Mouse (Mus musculus): ENCODE measurements around the gene Rabep1. TPM values are rescaled to one million over a fixed set of nuclear protein-coding genes. Genes with fewer than 3 reads are reported as not detected.
A peak's percentile ranks its signal among the peaks of the same experiment; 100 is the strongest.

The Rabep1 gene
- polyA plus RNA-seq (2014; fragmentation: Nextera tagmentation; extraction: Ambion mirVana) = 41.2 and 42.7 TPM in 2 replicates

- DNase-seq (ENCODE audit: low spot score) (peak; percentile 99), ATAC-seq (replicated peaks; ENCODE audit: low FRiP score) (peak; percentile 96)
- under 1% methylated on average over 67 of the region's 88 CpGs for WGBS
- H3K9ac ChIP-seq (ENCODE audit: low read length) = peak within 1 kb of the TSS; percentile 89
- no peaks in the 10 kb centered on the region for H3K9me3 ChIP-seq (ENCODE audit: control insufficient read depth, low read length)
- H3K4me1 ChIP-seq (replicated peaks; ENCODE audit: control insufficient read depth, insufficient read depth, low read length) = no peaks in the 10 kb centered on the region; the same call in 1 of the 2 replicates
- H3K27ac ChIP-seq (ENCODE audit: low read depth, low read length) = peak within 1 kb of the TSS; percentile 60
- peak within 1 kb of the TSS; percentile 97 for H3K4me3 ChIP-seq (ENCODE audit: low read depth, low read length)
- peak within 1 kb of the TSS; percentile 40 for H3K4me2 ChIP-seq (ENCODE audit: low read depth, low read length, severe bottlenecking)
- H3K36me3 ChIP-seq (ENCODE audit: control insufficient read depth, insufficient read depth, low read length) = no peaks in the 10 kb centered on the region
- H3K27me3 ChIP-seq (ENCODE audit: control insufficient read depth, insufficient read depth, low read length) = no peaks in the 10 kb centered on the region
Observed at GRCm38 (mm10) chr11:70844559-70845456, at the start of gene Rabep1. TSS of gene Rabep1 (plus strand) at chr11:70844778.

DNA sequence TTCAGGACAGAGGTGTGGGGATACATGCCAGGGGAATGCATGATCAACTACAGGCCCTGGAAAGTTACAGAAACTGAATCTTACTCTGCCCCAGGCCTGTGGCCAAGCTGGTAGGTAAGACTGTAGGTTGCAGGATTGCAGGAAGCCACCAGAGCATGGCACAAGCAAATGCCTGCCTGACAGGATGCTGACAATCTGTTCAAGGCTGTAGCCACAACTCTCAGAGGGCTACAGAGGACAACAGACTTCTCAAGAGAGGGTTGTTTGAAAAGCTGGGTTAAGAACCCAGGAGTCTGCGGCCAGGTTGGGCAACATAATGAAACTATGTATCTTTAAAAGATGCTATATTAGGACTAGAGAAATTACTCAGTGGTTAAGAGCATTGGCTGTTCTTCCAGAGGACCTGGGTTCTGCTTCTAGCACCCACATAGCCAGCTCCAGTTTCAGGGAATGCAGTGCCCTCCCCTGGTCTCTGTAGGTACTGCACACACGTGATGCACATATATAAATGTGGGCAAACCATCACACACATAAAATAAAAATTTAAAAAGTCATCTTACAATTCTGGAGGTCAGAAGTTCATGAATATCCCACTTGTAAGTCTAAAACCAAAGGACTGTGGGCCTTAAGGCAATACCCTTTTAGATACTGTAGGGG, 42.2 kb upstream of the Rabep1 start:
- no peak overlapping the region for H3K4me3 ChIP-seq (ENCODE audit: low read depth, low read length)
- no peak overlapping the region for H3K27ac ChIP-seq (ENCODE audit: low read depth, low read length)
- no peaks in the 10 kb centered on the region for H3K27me3 ChIP-seq (ENCODE audit: control insufficient read depth, insufficient read depth, low read length)
- 92% methylated on average over 2 of the region's 2 CpGs for whole genome bisulfite sequencing
- H3K4me2 ChIP-seq (ENCODE audit: low read depth, low read length, severe bottlenecking) = no peak overlapping the region
- no peaks in the 10 kb centered on the region for H3K9me3 ChIP-seq (ENCODE audit: control insufficient read depth, low read length)
- ATAC-seq (replicated peaks; ENCODE audit: low FRiP score) (no peak), DNase-seq (ENCODE audit: low spot score) (no peak)
- no peak overlapping the region for H3K9ac ChIP-seq (ENCODE audit: low read length)
- H3K36me3 ChIP-seq (ENCODE audit: control insufficient read depth, insufficient read depth, low read length) = no peaks in the 10 kb centered on the region
- no peaks in the 10 kb centered on the region for H3K4me1 ChIP-seq (replicated peaks; ENCODE audit: control insufficient read depth, insufficient read depth, low read length)

DNA sequence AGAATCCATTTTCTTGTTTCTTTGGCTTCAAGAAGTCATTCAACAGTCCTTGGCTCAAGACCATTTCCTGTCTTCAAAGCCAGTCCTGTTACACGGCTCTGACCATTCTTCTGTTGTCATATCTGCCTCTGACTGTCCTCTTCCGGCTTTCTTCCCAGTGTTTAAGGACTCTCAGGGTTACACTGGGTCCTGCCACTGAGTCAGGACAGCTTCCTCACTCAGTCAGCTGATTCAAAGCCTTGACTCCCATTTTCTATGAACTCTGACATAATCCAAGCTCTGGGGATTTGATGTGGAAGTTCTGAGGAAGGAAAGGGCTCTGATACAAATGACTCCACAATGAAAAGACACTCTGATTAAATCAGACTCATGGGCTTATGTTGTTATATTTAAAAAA, 41.7 kb upstream of the Rabep1 start:
- Histone ChIP-seq H3K9ac (ENCODE audit: low read length) (no peak overlapping the region), H3K27ac (ENCODE audit: low read depth, low read length) (no peak overlapping the region), H3K36me3 (ENCODE audit: control insufficient read depth, insufficient read depth, low read length) (no peaks in the 10 kb centered on the region), H3K27me3 (ENCODE audit: control insufficient read depth, insufficient read depth, low read length) (no peaks in the 10 kb centered on the region), H3K4me3 (ENCODE audit: low read depth, low read length) (no peak overlapping the region), H3K4me1 (replicated peaks; ENCODE audit: control insufficient read depth, insufficient read depth, low read length) (no peaks in the 10 kb centered on the region), H3K9me3 (ENCODE audit: control insufficient read depth, low read length) (no peaks in the 10 kb centered on the region), H3K4me2 (ENCODE audit: low read depth, low read length, severe bottlenecking) (no peak overlapping the region)
- no peak for DNase-seq (ENCODE audit: low spot score)
- ATAC-seq (replicated peaks; ENCODE audit: low FRiP score) = no peak
- WGBS = 78% methylated on average over 2 of the region's 2 CpGs

- no peak overlapping the region for H3K4me2 ChIP-seq (ENCODE audit: low read depth, low read length, severe bottlenecking)
- DNase-seq (ENCODE audit: low spot score) (no peak), ATAC-seq (replicated peaks; ENCODE audit: low FRiP score) (no peak)
- no peaks in the 10 kb centered on the region for H3K27me3 ChIP-seq (ENCODE audit: control insufficient read depth, insufficient read depth, low read length)
- no peaks in the 10 kb centered on the region for H3K36me3 ChIP-seq (ENCODE audit: control insufficient read depth, insufficient read depth, low read length)
- WGBS = 89% methylated on average over 6 of the region's 6 CpGs
- no peak overlapping the region for H3K27ac ChIP-seq (ENCODE audit: low read depth, low read length)
- H3K4me3 ChIP-seq (ENCODE audit: low read depth, low read length) = no peak overlapping the region
- no peaks in the 10 kb centered on the region for H3K9me3 ChIP-seq (ENCODE audit: control insufficient read depth, low read length)
- no peaks in the 10 kb centered on the region for H3K4me1 ChIP-seq (replicated peaks; ENCODE audit: control insufficient read depth, insufficient read depth, low read length)
- H3K9ac ChIP-seq (ENCODE audit: low read length) = no peak overlapping the region
Observed at GRCm38 (mm10) chr11:70803711-70804200, 40.8 kb upstream of the Rabep1 start.

DNA sequence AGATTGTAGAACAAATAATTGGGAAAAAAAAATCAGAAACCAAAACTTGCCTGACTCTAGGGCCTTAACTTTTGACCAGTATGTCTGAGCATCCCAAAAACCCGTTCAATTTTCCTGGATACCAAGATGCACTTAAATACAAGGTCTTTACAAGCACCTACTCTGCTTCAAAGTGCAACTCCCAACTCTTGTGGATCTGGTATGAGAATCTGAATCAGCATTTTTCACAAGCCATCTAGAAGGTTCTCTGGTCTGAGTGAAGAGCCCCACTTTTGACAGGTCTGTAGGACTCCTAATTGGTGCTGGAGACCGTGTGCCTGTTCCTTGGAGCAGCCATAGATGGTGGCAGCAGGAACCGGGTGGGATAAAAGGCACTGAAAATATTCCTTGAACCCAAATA, 40.2 kb upstream of the Rabep1 start:
- ATAC-seq (replicated peaks; ENCODE audit: low FRiP score) = no peak
- 84% methylated on average over 3 of the region's 3 CpGs for WGBS

DNA sequence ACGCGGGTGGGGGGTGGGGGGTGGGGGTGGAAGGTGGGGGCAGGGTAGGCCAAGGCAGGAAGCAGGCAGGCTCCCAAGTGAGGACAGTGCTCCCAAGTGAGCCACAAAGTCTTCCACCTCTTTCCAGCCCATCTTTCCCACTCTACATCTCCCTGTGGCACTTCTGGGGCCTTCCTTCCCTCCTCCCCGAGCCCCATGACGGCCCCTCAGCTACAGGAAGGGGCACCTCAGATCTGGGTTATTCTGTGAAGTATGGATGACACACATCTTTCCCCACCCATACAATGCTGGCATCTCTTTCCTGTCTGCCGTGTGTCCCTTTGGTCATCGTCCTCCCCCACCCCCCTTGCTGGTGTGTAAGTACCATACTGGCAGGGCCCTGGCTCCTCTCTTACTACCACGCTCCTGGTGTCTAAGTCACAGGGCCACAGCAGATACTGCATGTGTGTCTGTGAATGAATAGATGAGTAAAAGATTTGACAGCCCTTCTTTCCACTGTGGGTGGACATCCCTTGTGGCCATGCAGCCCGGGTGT, 38.9 kb upstream of the Rabep1 start:
- Histone ChIP-seq H3K9ac (ENCODE audit: low read length) (no peak overlapping the region), H3K36me3 (ENCODE audit: control insufficient read depth, insufficient read depth, low read length) (no peaks in the 10 kb centered on the region), H3K4me2 (ENCODE audit: low read depth, low read length, severe bottlenecking) (no peak overlapping the region), H3K9me3 (ENCODE audit: control insufficient read depth, low read length) (no peaks in the 10 kb centered on the region), H3K4me1 (replicated peaks; ENCODE audit: control insufficient read depth, insufficient read depth, low read length) (no peaks in the 10 kb centered on the region), H3K27me3 (ENCODE audit: control insufficient read depth, insufficient read depth, low read length) (no peaks in the 10 kb centered on the region), H3K27ac (ENCODE audit: low read depth, low read length) (no peak overlapping the region), H3K4me3 (ENCODE audit: low read depth, low read length) (no peak overlapping the region)
- DNase-seq (ENCODE audit: low spot score) (no peak), ATAC-seq (replicated peaks; ENCODE audit: low FRiP score) (no peak)
- WGBS = 82% methylated on average over 8 of the region's 8 CpGs

More for the DNA sequence above, 40.2 kb upstream of the Rabep1 start:
- Histone ChIP-seq H3K4me1 (replicated peaks; ENCODE audit: control insufficient read depth, insufficient read depth, low read length) (no peaks in the 10 kb centered on the region), H3K4me2 (ENCODE audit: low read depth, low read length, severe bottlenecking) (no peak overlapping the region), H3K36me3 (ENCODE audit: control insufficient read depth, insufficient read depth, low read length) (no peaks in the 10 kb centered on the region), H3K4me3 (ENCODE audit: low read depth, low read length) (no peak overlapping the region), H3K9me3 (ENCODE audit: control insufficient read depth, low read length) (no peaks in the 10 kb centered on the region), H3K27ac (ENCODE audit: low read depth, low read length) (no peak overlapping the region), H3K27me3 (ENCODE audit: control insufficient read depth, insufficient read depth, low read length) (no peaks in the 10 kb centered on the region), H3K9ac (ENCODE audit: low read length) (no peak overlapping the region)
- no peak for DNase-seq (ENCODE audit: low spot score)

GRCm38 (mm10) chr11:70806697-70807096, 37.9 kb upstream of the Rabep1 start:
- no peaks in the 10 kb centered on the region for H3K9me3 ChIP-seq (ENCODE audit: control insufficient read depth, low read length)
- no peak overlapping the region for H3K4me2 ChIP-seq (ENCODE audit: low read depth, low read length, severe bottlenecking)
- H3K4me1 ChIP-seq (replicated peaks; ENCODE audit: control insufficient read depth, insufficient read depth, low read length) = no peaks in the 10 kb centered on the region
- H3K36me3 ChIP-seq (ENCODE audit: control insufficient read depth, insufficient read depth, low read length) = no peaks in the 10 kb centered on the region
- 82% methylated on average over 4 of the region's 4 CpGs for WGBS
- no peak for DNase-seq (ENCODE audit: low spot score)
- no peak for ATAC-seq (replicated peaks; ENCODE audit: low FRiP score)
- no peaks in the 10 kb centered on the region for H3K27me3 ChIP-seq (ENCODE audit: control insufficient read depth, insufficient read depth, low read length)
- H3K9ac ChIP-seq (ENCODE audit: low read length) = no peak overlapping the region
- no peak overlapping the region for H3K4me3 ChIP-seq (ENCODE audit: low read depth, low read length)
- no peak overlapping the region for H3K27ac ChIP-seq (ENCODE audit: low read depth, low read length)

DNA sequence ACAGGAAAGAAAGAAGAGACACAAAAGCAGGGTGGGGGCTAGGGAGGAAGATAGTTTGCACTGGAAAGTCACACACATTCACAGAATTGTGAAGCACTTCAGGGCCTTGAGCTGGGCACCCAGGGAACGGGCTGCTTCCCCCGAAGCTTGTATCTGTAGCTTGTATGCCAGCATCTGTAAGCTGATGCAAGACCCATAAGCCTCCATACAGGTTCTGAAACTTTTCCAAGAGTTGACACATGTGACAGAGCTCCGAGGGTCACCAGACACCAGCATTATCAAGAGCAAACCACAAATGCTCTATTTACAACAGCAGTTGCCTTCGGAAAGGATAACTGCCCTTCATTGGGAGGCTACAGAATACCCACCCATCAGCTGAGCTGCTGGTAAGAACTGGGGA, 36.9 kb upstream of the Rabep1 start:
- Histone ChIP-seq H3K27me3 (ENCODE audit: control insufficient read depth, insufficient read depth, low read length) (no peaks in the 10 kb centered on the region), H3K4me3 (ENCODE audit: low read depth, low read length) (no peak overlapping the region), H3K9ac (ENCODE audit: low read length) (no peak overlapping the region), H3K27ac (ENCODE audit: low read depth, low read length) (no peak overlapping the region), H3K36me3 (ENCODE audit: control insufficient read depth, insufficient read depth, low read length) (no peaks in the 10 kb centered on the region), H3K9me3 (ENCODE audit: control insufficient read depth, low read length) (no peaks in the 10 kb centered on the region), H3K4me1 (replicated peaks; ENCODE audit: control insufficient read depth, insufficient read depth, low read length) (no peaks in the 10 kb centered on the region), H3K4me2 (ENCODE audit: low read depth, low read length, severe bottlenecking) (no peak overlapping the region)
- 85% methylated on average over 4 of the region's 4 CpGs for WGBS
- no peak for ATAC-seq (replicated peaks; ENCODE audit: low FRiP score)
- DNase-seq (ENCODE audit: low spot score) = no peak

Data from forebrain, embryonic 11.5 days (tissue).